In the genomic region with DNA sequence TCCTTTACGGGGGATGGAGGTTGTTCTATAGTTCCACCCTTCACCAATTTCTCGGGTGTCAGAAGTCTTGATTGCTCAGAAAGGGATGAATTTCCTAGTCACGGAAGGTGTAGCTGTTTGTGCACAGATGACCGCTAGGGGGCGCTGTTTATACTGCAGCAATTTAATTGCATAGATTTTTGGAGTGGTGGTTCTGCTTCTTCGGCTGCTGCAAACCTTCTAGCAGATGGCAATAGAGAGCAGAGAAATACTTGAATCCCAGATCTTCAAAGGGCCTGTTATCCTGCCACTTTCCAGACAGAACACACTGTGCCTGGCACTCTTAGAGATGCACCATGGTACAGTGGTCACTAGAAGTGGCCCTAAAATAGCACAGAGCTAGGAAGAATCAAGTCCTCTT, we compare ENCODE assay signal across 7 mouse cellular contexts. TPM values are rescaled to one million over a fixed set of nuclear protein-coding genes. Genes with fewer than 3 reads are reported as not detected.
A peak's percentile ranks its signal among the peaks of the same experiment; 100 is the strongest.
DNase-seq lines count a peak whose midpoint lies in the region; TF ChIP-seq lines count a peak whose summit lies in the region.

No protein-coding gene starts in this region.

- H3K27me3 ChIP-seq in CH12.LX (replicated peaks), result no peaks in the 10 kb centered on the region
- no peaks in the 10 kb centered on the region for H3K27me3 ChIP-seq in small intestine, adult 2 months (ENCODE audit: control insufficient read depth, insufficient read depth, low read length)

- TF ChIP-seq CTCF in CH12.LX (conservative IDR thresholded peaks at IDR 0.05 in 1 of 2, IDR thresholded peaks at IDR 0.05 in 1 of 2; ENCODE audit: low read depth in 2 of 2, low read length in 2 of 2), result peak; percentile 94 to 96
- TF ChIP-seq CTCF in layer of hippocampus, adult 2 months (conservative IDR thresholded peaks at IDR 0.05), result peak; percentile 98
- TF ChIP-seq CTCF in small intestine, adult 2 months (IDR thresholded peaks at IDR 0.05; ENCODE audit: extremely low read depth, insufficient read length, insufficient replicate concordance, low read depth, low read length), result peak; percentile 28; the same call in 1 of the 2 replicates

- no peaks in the 10 kb centered on the region for H3K36me3 ChIP-seq in CH12.LX (replicated peaks in 1 of 2; ENCODE audit: control insufficient read depth in 1 of 2, insufficient read depth in 1 of 2, low read length in 1 of 2)
- H3K36me3 ChIP-seq in small intestine, adult 2 months (ENCODE audit: control insufficient read depth, insufficient read depth, low read length), result no peaks in the 10 kb centered on the region

- H3K27ac ChIP-seq in CH12.LX (ENCODE audit: insufficient read depth, low read depth), result no peak overlapping the region
- peak overlapping the region; percentile 58 for H3K27ac ChIP-seq in layer of hippocampus, adult 2 months
- no peak overlapping the region for H3K27ac ChIP-seq in small intestine, adult 2 months (ENCODE audit: insufficient read depth, low read depth, low read length)

- DNase-seq in CH12.LX (ENCODE audit: extremely low read depth), result peak; percentile 85
- DNase-seq in ZHBTc4 (ENCODE audit: low read depth, low spot score), result peak; percentile 69
- DNase-seq in cerebellum, postnatal 36 days, result peak; percentile 71 to 81
- peak; percentile 68 to 81 for DNase-seq in gastrocnemius, postnatal 4 days (ENCODE audit: low spot score in 2 of 2)
- peak; percentile 85 to 89 for DNase-seq in layer of hippocampus, adult 2 months (ENCODE audit: low spot score in 2 of 2)
- DNase-seq in lung, postnatal 14 days, result peak; percentile 93

- no peaks in the 10 kb centered on the region for H3K79me2 ChIP-seq in CH12.LX (replicated peaks; ENCODE audit: control insufficient read depth, extremely low read depth, insufficient read depth, poor library complexity, severe bottlenecking)

- H3K9ac ChIP-seq in CH12.LX (ENCODE audit: insufficient read depth, low read depth), result no peak overlapping the region

- no peak for TF ChIP-seq EP300 in CH12.LX (IDR thresholded peaks at IDR 0.05; ENCODE audit: low read length)

- dilution Hi-C loops in CH12.LX (cut with MboI; ENCODE audit: extremely low pct_ligation_motif_present, extremely low pct_unique_long_range_greater_than_20kb, low sequenced_read_pairs), result no loop called here

- no peak for TF ChIP-seq POLR2A in CH12.LX (IDR thresholded peaks at IDR 0.05; ENCODE audit: low read depth, low read length)
- no peak for TF ChIP-seq POLR2A in small intestine, adult 2 months (IDR thresholded peaks at IDR 0.05; ENCODE audit: low read depth, low read length)

- H3K4me2 ChIP-seq in CH12.LX (ENCODE audit: insufficient read depth, low read depth, poor library complexity, severe bottlenecking), result no peak overlapping the region

- in situ Hi-C loops in CH12.LX (cut with MboI; ENCODE audit: low pct_ligation_motif_present, low pct_unique_long_range_greater_than_20kb, low sequenced_read_pairs), result no loop called here

- 7% methylated on average over 6 of the region's 6 CpGs for WGBS in small intestine, adult 2 months

- no peak overlapping the region for H3K4me3 ChIP-seq in CH12.LX (replicated peaks in 1 of 3; ENCODE audit: low read depth in 2 of 3, low read length in 2 of 3, poor library complexity in 1 of 3)
- no peak overlapping the region for H3K4me3 ChIP-seq in layer of hippocampus, adult 2 months
- no peak overlapping the region for H3K4me3 ChIP-seq in small intestine, adult 2 months (ENCODE audit: low read depth, low read length)

- peak; percentile 88 for TF ChIP-seq RAD21 in CH12.LX (IDR thresholded peaks at IDR 0.05; ENCODE audit: low read depth, low read length)

- no peaks in the 10 kb centered on the region for H3K9me3 ChIP-seq in CH12.LX (replicated peaks; ENCODE audit: low read length)

- H3K4me1 ChIP-seq in CH12.LX (ENCODE audit: control insufficient read depth in 1 of 2, insufficient read depth in 2 of 2), result peaks cover 11 to 47% of the 10 kb centered on the region in 2 experiments
- H3K4me1 ChIP-seq in small intestine, adult 2 months (ENCODE audit: control insufficient read depth, insufficient read depth, insufficient read length, low read length), result peaks cover 16% of the 10 kb centered on the region

TF ChIP-seq in CH12.LX, 34 proteins besides CTCF, POLR2A, EP300 and RAD21:
- TF ChIP-seq ZKSCAN1 (IDR thresholded peaks at IDR 0.05; ENCODE audit: borderline replicate concordance, low read depth, low read length), result no peak
- TF ChIP-seq IRF4 (IDR thresholded peaks at IDR 0.05; ENCODE audit: low read depth, low read length), result peak; percentile 20; the same call in 1 of the 2 replicates
- 0 out of 2 replicates have a peak, but pooled peaks have one; percentile 52 for TF ChIP-seq ELF1 (IDR thresholded peaks at IDR 0.05; ENCODE audit: low read depth, low read length)
- no peak for TF ChIP-seq USF1 (IDR thresholded peaks at IDR 0.05; ENCODE audit: low read depth, low read length)
- no peak for TF ChIP-seq ZNF384 (IDR thresholded peaks at IDR 0.05; ENCODE audit: low read depth, low read length)
- TF ChIP-seq HCFC1 (IDR thresholded peaks at IDR 0.05; ENCODE audit: low read depth, low read length), result peak; percentile 16; the same call in 1 of the 2 replicates
- no peak for TF ChIP-seq ZMIZ1 (IDR thresholded peaks at IDR 0.05; ENCODE audit: low read depth, low read length)
- TF ChIP-seq SIN3A (IDR thresholded peaks at IDR 0.05; ENCODE audit: low read length), result no peak
- TF ChIP-seq JUND (conservative IDR thresholded peaks at IDR 0.05; ENCODE audit: low read depth, low read length), result 0 out of 2 replicates have a peak, but pooled peaks have one; percentile 12
- peak; percentile 83 for TF ChIP-seq ZC3H11A (IDR thresholded peaks at IDR 0.05; ENCODE audit: low read depth, low read length)
- TF ChIP-seq MYC (IDR thresholded peaks at IDR 0.05; ENCODE audit: low read depth, low read length), result peak; percentile 60; the same call in 1 of the 2 replicates
- peak; percentile 97 for TF ChIP-seq SMC3 (IDR thresholded peaks at IDR 0.05; ENCODE audit: low read depth, low read length)
- TF ChIP-seq NELFE (IDR thresholded peaks at IDR 0.05; ENCODE audit: low read depth, low read length), result peak; percentile 29; the same call in 1 of the 2 replicates
- TF ChIP-seq USF2 (conservative IDR thresholded peaks at IDR 0.05; ENCODE audit: low read depth, low read length), result no peak
- TF ChIP-seq UBTF (IDR thresholded peaks at IDR 0.05; ENCODE audit: low read depth, low read length), result no peak

RNA-seq across cellular contexts. Expression of a gene that starts 14.3 kb away (rescaled TPM):
- 0.17 and 0.21 TPM in 2 replicates for total RNA-seq in CH12.LX (2012; rRNA removed)
- total RNA-seq in CH12.LX (2014; rRNA removed), result 0.08 TPM in 1 of 2 replicates, not detected in the other
- 0.19 TPM in 1 of 2 replicates, not detected in the other for polyA plus RNA-seq in CH12.LX (2012; ENCODE audit: insufficient read length, low read depth)
- total RNA-seq in gastrocnemius, postnatal 4 days (2021), result under 1 TPM in 1 of 2 experiments, not detected in 1; 0.10 TPM
- total RNA-seq in layer of hippocampus, adult 2 months (2021), result 1 to 10 TPM in 1 of 2 experiments, under 1 TPM in 1; 0.54 to 1.0 TPM
- 0.06 and 0.22 TPM in 2 replicates for polyA plus RNA-seq in small intestine, adult 2 months (2012; rRNA removed)

RNA-seq across cellular contexts. Expression of a gene that starts 42.9 kb away (rescaled TPM):
- total RNA-seq in CH12.LX (2012; rRNA removed) (172 and 206 TPM in 2 replicates), CH12.LX (2014; rRNA removed) (243 and 257 TPM in 2 replicates)
- 116 and 124 TPM in 2 replicates for polyA plus RNA-seq in CH12.LX (2012; ENCODE audit: insufficient read length, low read depth)
- total RNA-seq in gastrocnemius, postnatal 4 days (2021), result 10 to 100 TPM; 57.2 to 58.0 TPM
- 10 to 100 TPM; 54.4 to 57.3 TPM for total RNA-seq in layer of hippocampus, adult 2 months (2021)
- 302 and 331 TPM in 2 replicates for polyA plus RNA-seq in small intestine, adult 2 months (2012; rRNA removed)

Comparison
In these comparisons a context has a peak if more than half of its experiments do, and no peak if none do; other contexts are left out.
1. CTCF ChIP-seq: peak in every context shown above with its lines; median percentile 98 in layer of hippocampus, adult 2 months; 95 in CH12.LX; 28 in small intestine, adult 2 months.